Mouse (Mus musculus) CH12.LX (cell line): Measurements from ENCODE around the gene Krtap26-1. TPM values are rescaled to one million over a fixed set of nuclear protein-coding genes. Genes with fewer than 3 reads are reported as not detected.

Experiments
- DNase-seq: peaks from one replicate; pipeline ENCODE4 v3.0.0-alpha.2; 2013; ENCODE audit errors: extremely low read depth
- H3K27ac ChIP-seq: 2 replicates; pipeline ENCODE4 v1.5.1; 2012; ENCODE audit warnings: low read depth, mild to moderate bottlenecking, control low read depth, moderate library complexity; ENCODE audit not compliant: insufficient read depth
- H3K27me3 ChIP-seq: replicated peaks from 2 replicates; pipeline ENCODE3; 2012; ENCODE audit warnings: inconsistent platforms
- H3K36me3 ChIP-seq, 2 experiments: replicated peaks in 1 of 2; 2 replicates each; pipeline versions ENCODE3 to v1.6.1; 2012; ENCODE audit warnings: inconsistent platforms in 1 of 2, low read length in 1 of 2, mild to moderate bottlenecking in 1 of 2, mixed read lengths in 1 of 2, moderate library complexity in 1 of 2; ENCODE audit not compliant: control insufficient read depth in 1 of 2, insufficient read depth in 1 of 2
- H3K4me1 ChIP-seq, 2 experiments: 2 replicates each; pipeline ENCODE4 v1.6.1; 2012; ENCODE audit warnings: inconsistent platforms in 1 of 2, moderate library complexity in 1 of 2; ENCODE audit not compliant: insufficient read depth in 2 of 2, control insufficient read depth in 1 of 2
- H3K4me2 ChIP-seq: 2 replicates; pipeline ENCODE4 v1.6.1; 2012; ENCODE audit warnings: low read depth, mild to moderate bottlenecking, control low read depth; ENCODE audit not compliant: poor library complexity, insufficient read depth, severe bottlenecking
- H3K4me3 ChIP-seq, 3 experiments: fragments of 150-350 bp in 1 of 3; sonication (generic) in 1 of 3; replicated peaks in 1 of 3; 2 replicates each; pipeline versions ENCODE3 to v1.5.1; 2011 to 2012; ENCODE audit warnings: low read depth in 2 of 3, low read length in 2 of 3, mild to moderate bottlenecking in 2 of 3, moderate library complexity in 2 of 3, control low read depth in 1 of 3, improper control_type of control experiment in 1 of 3, inconsistent platforms in 1 of 3, mixed read lengths in 1 of 3; ENCODE audit not compliant: poor library complexity in 1 of 3
- H3K79me2 ChIP-seq: replicated peaks from 2 replicates; pipeline ENCODE4 v1.6.1; 2012; ENCODE audit warnings: mild to moderate bottlenecking, moderate library complexity; ENCODE audit not compliant: control insufficient read depth, poor library complexity, insufficient read depth, severe bottlenecking; ENCODE audit errors: extremely low read depth
- H3K9ac ChIP-seq: 2 replicates; pipeline ENCODE4 v1.6.1; 2012; ENCODE audit warnings: low read depth, mild to moderate bottlenecking, control low read depth, moderate library complexity; ENCODE audit not compliant: insufficient read depth
- H3K9me3 ChIP-seq: replicated peaks from 2 replicates; pipeline ENCODE3; 2012; ENCODE audit warnings: low read length, inconsistent platforms, mixed read lengths
- BHLHE40 ChIP-seq: IDR thresholded peaks from 2 replicates; pipeline ENCODE4 v1.6.1; 2011; ENCODE audit warnings: mild to moderate bottlenecking, low read depth, low read length, improper control_type of control experiment
- ELF1 ChIP-seq: IDR thresholded peaks from 2 replicates; pipeline ENCODE4 v1.6.1; 2014; ENCODE audit warnings: low read depth, mild to moderate bottlenecking, inconsistent platforms, low read length, improper control_type of control experiment
- EP300 ChIP-seq: IDR thresholded peaks from 2 replicates; pipeline ENCODE4 v1.6.1; 2011; ENCODE audit warnings: low read length, improper control_type of control experiment
- HCFC1 ChIP-seq: IDR thresholded peaks from 2 replicates; pipeline ENCODE4 v1.6.1; 2012; ENCODE audit warnings: low read depth, mild to moderate bottlenecking, inconsistent platforms, low read length, improper control_type of control experiment
- IRF4 ChIP-seq: IDR thresholded peaks from 2 replicates; pipeline ENCODE4 v1.6.1; 2014; ENCODE audit warnings: low read depth, mild to moderate bottlenecking, inconsistent platforms, low read length, improper control_type of control experiment
- JUN ChIP-seq: IDR thresholded peaks from 2 replicates; pipeline ENCODE4 v1.6.1; 2011; ENCODE audit warnings: low read depth, mild to moderate bottlenecking, low read length, improper control_type of control experiment, moderate library complexity; ENCODE audit not compliant: insufficient read depth
- JUND ChIP-seq: conservative IDR thresholded peaks from 2 replicates; pipeline ENCODE4 v1.6.1; 2011; ENCODE audit warnings: low read depth, low read length, improper control_type of control experiment
- MAFK ChIP-seq: IDR thresholded peaks from 2 replicates; pipeline ENCODE4 v1.6.1; 2011; ENCODE audit warnings: low read length, improper control_type of control experiment; ENCODE audit not compliant: insufficient replicate concordance
- MAZ ChIP-seq: IDR thresholded peaks from 2 replicates; pipeline ENCODE4 v1.6.1; 2012; ENCODE audit warnings: low read depth, mild to moderate bottlenecking, inconsistent platforms, low read length, improper control_type of control experiment, moderate library complexity
- NELFE ChIP-seq: IDR thresholded peaks from 2 replicates; pipeline ENCODE4 v1.6.1; 2011; ENCODE audit warnings: low read depth, low read length, improper control_type of control experiment
- POLR2AphosphoS2 ChIP-seq: IDR thresholded peaks from 2 replicates; pipeline ENCODE4 v1.6.1; 2011; ENCODE audit warnings: low read depth, low read length, improper control_type of control experiment
- RAD21 ChIP-seq: IDR thresholded peaks from 2 replicates; pipeline ENCODE4 v1.6.1; 2011; ENCODE audit warnings: low read depth, mild to moderate bottlenecking, low read length, improper control_type of control experiment, moderate library complexity
- UBTF ChIP-seq: IDR thresholded peaks from 2 replicates; pipeline ENCODE4 v1.6.1; 2012; ENCODE audit warnings: low read depth, mild to moderate bottlenecking, inconsistent platforms, low read length, improper control_type of control experiment, moderate library complexity
- ZC3H11A ChIP-seq: IDR thresholded peaks from 2 replicates; pipeline ENCODE4 v1.6.1; 2012; ENCODE audit warnings: low read depth, mild to moderate bottlenecking, inconsistent platforms, low read length, improper control_type of control experiment
- ZKSCAN1 ChIP-seq: IDR thresholded peaks from 2 replicates; pipeline ENCODE4 v1.6.1; 2012; ENCODE audit warnings: low read depth, inconsistent platforms, low read length, improper control_type of control experiment, borderline replicate concordance
- ZMIZ1 ChIP-seq: IDR thresholded peaks from 2 replicates; pipeline ENCODE4 v1.6.1; 2012; ENCODE audit warnings: low read depth, mild to moderate bottlenecking, inconsistent platforms, low read length, improper control_type of control experiment
- ZNF384 ChIP-seq: IDR thresholded peaks from 2 replicates; pipeline ENCODE4 v1.6.1; 2012; ENCODE audit warnings: low read depth, low read length, improper control_type of control experiment, inconsistent platforms
- dilution Hi-C: fragments of 300-500 bp; cut with MboI; formaldehyde crosslinking; loops from 2 replicates; pipeline ENCODE4 v1.14.3; 2020; ENCODE audit warnings: low sequenced_read_pairs; ENCODE audit not compliant: extremely low pct_unique_long_range_greater_than_20kb, extremely low pct_ligation_motif_present
- in situ Hi-C: fragments of 300-500 bp; cut with MboI; formaldehyde crosslinking; loops from 3 replicates; pipeline ENCODE4 v1.14.3; 2019; ENCODE audit warnings: low sequenced_read_pairs, low pct_ligation_motif_present, low pct_unique_long_range_greater_than_20kb, mixed read lengths
- polyA plus RNA-seq: library from polyadenylated mRNA; unstranded; fragments of >175 nt; gene quantifications from 2 replicates; pipeline ENCODE4 v1.2.1, GENCODE M21; 2012; ENCODE audit warnings: low read depth; ENCODE audit not compliant: insufficient read length
- total RNA-seq, 2 experiments: library from RNA; depleted of rRNA; stranded (reverse); fragments of 300-350 nt in 1 of 2; fragments of >200 nt in 1 of 2; gene quantifications; 2 replicates each; pipeline ENCODE4 v1.2.3; 2012 to 2014

Krtap26-1 gene
- total and polyA plus RNA-seq, 3 experiments, result not detected

DNA sequence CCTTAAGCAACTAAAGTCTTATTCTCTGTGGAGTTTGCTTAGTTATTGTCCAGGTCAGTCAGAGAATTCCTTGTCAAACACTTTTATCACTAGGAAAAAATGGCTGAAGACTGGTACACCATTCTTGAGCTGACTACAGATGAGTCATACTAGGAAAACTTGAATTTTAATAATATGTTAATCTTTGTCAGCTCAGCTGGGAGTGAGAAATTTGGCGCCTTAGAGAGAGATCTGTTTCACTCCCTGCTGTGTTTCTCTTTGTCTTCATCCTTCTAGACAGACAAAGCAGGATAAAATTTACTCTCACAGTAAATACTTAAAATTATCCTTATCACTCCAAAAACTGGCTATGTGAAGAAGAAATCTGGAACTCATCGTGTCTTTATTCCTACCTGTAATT lies 33.7 kb upstream of the Krtap26-1 start:
- no peaks in the 10 kb centered on the region for H3K27me3 ChIP-seq
- in situ Hi-C loops (no loop called here), dilution Hi-C loops (no loop called here)
- no peaks in the 10 kb centered on the region for H3K79me2 ChIP-seq
- H3K9ac ChIP-seq, result no peak overlapping the region
- no peak overlapping the region for H3K27ac ChIP-seq
- H3K36me3 ChIP-seq, result no peaks in the 10 kb centered on the region
- no peak overlapping the region for H3K4me2 ChIP-seq
- H3K9me3 ChIP-seq, result peaks cover 63% of the 10 kb centered on the region
- no peaks in the 10 kb centered on the region for H3K4me1 ChIP-seq
- H3K4me3 ChIP-seq, result no peak overlapping the region
- DNase-seq, result no peak
- no peak for TF ChIP-seq RAD21
- no peak for TF ChIP-seq EP300
- no peak for TF ChIP-seq ZNF384
- no peak for TF ChIP-seq ZMIZ1
- TF ChIP-seq HCFC1, result no peak
- TF ChIP-seq MAZ, result no peak
- no peak for TF ChIP-seq ZC3H11A
- no peak for TF ChIP-seq BHLHE40
- no peak for TF ChIP-seq ZKSCAN1
- TF ChIP-seq MAFK, result no peak
- TF ChIP-seq NELFE, result no peak
- TF ChIP-seq, all 38 proteins: peak for 0

DNA sequence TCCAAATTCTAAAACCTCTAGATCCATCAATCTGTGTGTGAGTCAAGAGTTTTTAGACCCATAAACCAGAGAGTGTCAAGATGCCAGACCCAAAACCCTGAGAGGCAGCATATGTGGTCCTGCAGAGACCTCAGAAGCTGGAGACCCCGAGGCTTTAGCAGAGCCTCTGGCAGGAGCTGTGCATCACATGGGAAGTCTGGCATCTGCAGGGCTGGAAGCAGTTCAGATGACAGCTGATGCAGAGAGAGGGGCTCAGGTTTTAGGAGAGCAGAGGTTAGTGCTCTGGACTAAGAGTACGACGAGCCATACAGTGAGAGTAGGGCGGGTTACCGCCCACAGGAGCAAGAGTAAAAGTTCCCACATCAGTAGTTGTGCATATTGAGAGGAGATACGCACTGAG lies 31.5 kb upstream of the Krtap26-1 start:
- H3K27me3 ChIP-seq, result no peaks in the 10 kb centered on the region
- no peaks in the 10 kb centered on the region for H3K36me3 ChIP-seq
- H3K4me3 ChIP-seq, result no peak overlapping the region
- no peak overlapping the region for H3K27ac ChIP-seq
- no peaks in the 10 kb centered on the region for H3K79me2 ChIP-seq
- H3K9ac ChIP-seq, result no peak overlapping the region
- in situ Hi-C loops (no loop called here), dilution Hi-C loops (no loop called here)
- H3K9me3 ChIP-seq, result peaks cover 64% of the 10 kb centered on the region
- H3K4me2 ChIP-seq, result no peak overlapping the region
- no peak for TF ChIP-seq ELF1
- TF ChIP-seq IRF4, result no peak
- TF ChIP-seq JUN, result no peak
- TF ChIP-seq BHLHE40, result no peak
- no peak for TF ChIP-seq POLR2AphosphoS2
- no peak for TF ChIP-seq UBTF
- no peak for TF ChIP-seq JUND
- TF ChIP-seq ZMIZ1, result no peak
- H3K4me1 ChIP-seq, result no peaks in the 10 kb centered on the region
- DNase-seq, result no peak
